Mouse (Mus musculus) bone marrow, adult 2 months (tissue): ENCODE results near the gene Dtymk.

Experiments
- CTCF ChIP-seq: fragments of 200-500 bp; IDR thresholded peaks from 2 replicates; pipeline ENCODE4 v1.5.1; 2011; ENCODE audit warnings: low read length, control low read depth; ENCODE audit not compliant: control insufficient read depth, insufficient read depth
- POLR2A ChIP-seq: fragments of 200-500 bp; IDR thresholded peaks from 2 replicates; pipeline ENCODE4 v1.6.1; 2011; ENCODE audit warnings: low read depth, mild to moderate bottlenecking, control low read depth, low read length, borderline replicate concordance; ENCODE audit not compliant: control insufficient read depth

DNA sequence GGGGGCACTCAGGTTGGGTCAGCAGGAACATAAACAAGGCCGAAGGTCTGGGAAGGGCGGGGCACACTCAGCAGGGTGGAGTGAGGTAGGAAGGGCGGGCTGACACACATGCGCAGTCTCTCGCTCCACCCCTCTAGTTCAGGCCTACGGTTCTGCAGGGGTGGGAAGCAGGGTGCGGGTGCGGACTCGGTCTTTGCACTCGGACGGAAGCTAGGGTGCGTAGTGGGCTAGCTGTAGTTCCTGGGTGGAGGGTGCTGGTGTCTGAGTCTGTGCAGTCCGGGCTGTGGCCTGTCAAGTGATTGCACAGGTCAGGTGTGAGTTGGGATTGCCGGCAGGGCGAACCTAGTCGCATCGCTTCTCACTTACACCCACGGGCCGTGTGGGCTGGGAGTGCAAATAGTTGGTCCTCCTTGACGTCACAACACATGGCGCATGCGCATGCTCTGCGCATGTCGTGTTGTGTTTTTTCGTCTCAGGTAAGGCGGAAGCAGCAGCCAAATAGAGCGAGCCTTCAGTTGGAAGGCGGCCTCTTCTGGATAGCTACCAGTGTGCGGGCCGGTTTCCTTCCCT lies 23.5 kb upstream of the Dtymk start:
- TF ChIP-seq CTCF, result no peak
- TF ChIP-seq POLR2A, result peak; percentile 89
